20 mouse cellular contexts compared by ENCODE assay signal in the genomic region with DNA sequence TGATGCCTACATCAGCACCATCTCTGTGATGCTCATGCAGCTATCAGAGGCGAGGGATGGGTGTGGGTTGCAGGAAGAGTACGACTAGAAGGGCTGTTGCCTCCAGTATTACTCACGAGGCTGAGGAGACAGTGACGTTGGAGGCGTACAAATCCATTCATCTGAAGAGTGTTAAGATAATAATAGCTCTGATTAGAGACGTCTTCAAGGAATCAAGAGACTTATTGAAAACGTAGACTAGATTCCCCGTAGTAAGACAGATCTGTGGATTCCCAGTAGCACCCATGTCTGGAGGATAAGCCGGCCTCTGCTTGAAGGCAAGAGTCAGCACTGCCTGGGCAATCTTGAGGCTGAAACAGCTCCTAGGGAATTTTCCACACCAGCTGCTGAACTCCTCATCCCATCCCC. TPM values are rescaled to one million over a fixed set of nuclear protein-coding genes. Genes with fewer than 3 reads are reported as not detected.
DNase-seq lines count a peak whose midpoint lies in the region; TF ChIP-seq lines count a peak whose summit lies in the region.
"Had no signal": no experiment of that assay in that cellular context is flagged by ENCODE, and none has a peak within 500 bp of the region (broad histone marks: within the 10 kb centered on the region; RNA-seq: fewer than 3 reads in every experiment).

No protein-coding gene starts in this region.

- H3K4me1 ChIP-seq in olfactory bulb, adult 2 months (ENCODE audit: control insufficient read depth, insufficient read depth, low read length), result peaks cover 12% of the 10 kb centered on the region
- H3K4me1 ChIP-seq: embryonic facial prominence, embryonic 13.5 days; heart, embryonic 10.5 days; lung, embryonic 15.5 days had no signal

- H3K4me3 ChIP-seq in layer of hippocampus, adult 2 months, result no peak overlapping the region
- H3K4me3 ChIP-seq in olfactory bulb, adult 2 months (ENCODE audit: insufficient read depth, low read depth, low read length), result no peak overlapping the region
- H3K4me3 ChIP-seq: embryonic facial prominence, embryonic 13.5 days; heart, embryonic 10.5 days; lung, embryonic 15.5 days; midbrain, embryonic 10.5 days had no signal

- peak overlapping the region; percentile 48; the same call in 1 of the 2 replicates for H3K27ac ChIP-seq in layer of hippocampus, adult 2 months
- peak overlapping the region; percentile 58 for H3K27ac ChIP-seq in olfactory bulb, adult 2 months (ENCODE audit: insufficient read depth, low read depth, low read length)
- H3K27ac ChIP-seq: embryonic facial prominence, embryonic 13.5 days; heart, embryonic 10.5 days; liver, embryonic 14.5 days; lung, embryonic 15.5 days; midbrain, embryonic 10.5 days had no signal

- DNase-seq in layer of hippocampus, adult 2 months (ENCODE audit: low spot score in 2 of 2), result peak in 1 of 2 experiments; percentile 70
- no peak for DNase-seq in layer of hippocampus, postnatal 10 days (ENCODE audit: low spot score in 2 of 2)
- DNase-seq in brain, adult 2 months (ENCODE audit: low read depth, low spot score), result peak; percentile 90
- DNase-seq in frontal cortex, postnatal 36 days (ENCODE audit: low spot score in 2 of 2), result peak; percentile 52 to 67
- DNase-seq in gastrocnemius, adult 18-20 months (ENCODE audit: low spot score), result no peak
- DNase-seq in testis, postnatal 10 days (ENCODE audit: low spot score), result no peak
- DNase-seq: gastrocnemius, postnatal 36 days; kidney, adult 18-20 months; kidney, postnatal 10 days; lung, postnatal 4 days; retina, postnatal 1 day; thymus, postnatal 14 days had no signal

- no peak for TF ChIP-seq POLR2A in olfactory bulb, adult 2 months (IDR thresholded peaks at IDR 0.05; ENCODE audit: insufficient read depth, low read depth, low read length)

- no peak for TF ChIP-seq CTCF in layer of hippocampus, adult 2 months (conservative IDR thresholded peaks at IDR 0.05)
- TF ChIP-seq CTCF in olfactory bulb, adult 2 months (IDR thresholded peaks at IDR 0.05; ENCODE audit: insufficient read depth, low read depth, low read length), result no peak

- WGBS in olfactory bulb, adult 2 months, result 30% methylated on average over 9 of the region's 9 CpGs

RNA-seq across cellular contexts. Expression of a gene that starts 42.6 kb away (rescaled TPM):
- 10 to 100 TPM; 16.8 to 18.6 TPM for total RNA-seq in layer of hippocampus, adult 2 months (2021)
- 10 to 100 TPM; 49.7 to 49.9 TPM for total RNA-seq in layer of hippocampus, postnatal 10 days (2021)
- polyA plus RNA-seq in olfactory bulb, adult 2 months (2012; ENCODE audit: insufficient read depth, insufficient read length, low replicate concordance, missing spikeins), result 50.8 TPM in 1 of 2 replicates, not detected in the other
- not detected for total RNA-seq in gastrocnemius, adult 18-20 months (2021)
- total RNA-seq: gastrocnemius, postnatal 36 days had no signal
- polyA plus RNA-seq: C2C12; heart, postnatal 0 days; liver, embryonic 14.5 days had no signal

Comparison
In these comparisons a context has a peak if more than half of its experiments do, and no peak if none do; other contexts are left out.
1. DNase-seq: peak in brain, adult 2 months (single experiment) and frontal cortex, postnatal 36 days (2 of 2); none in layer of hippocampus, postnatal 10 days (0 of 2), gastrocnemius, adult 18-20 months (single experiment) and testis, postnatal 10 days (single experiment).
2. RNA of a gene that starts 42.6 kb away (total RNA-seq): 49.7 to 49.9 TPM in layer of hippocampus, postnatal 10 days and 16.8 to 18.6 TPM in layer of hippocampus, adult 2 months; not detected in gastrocnemius, adult 18-20 months; every median in the first group is over 10 times any median in the second.